Mouse (Mus musculus) lung, postnatal 0 days (tissue): Measurements from ENCODE around the gene Hist1h4d. TPM values are rescaled to one million over a fixed set of nuclear protein-coding genes. Genes with fewer than 3 reads are reported as not detected.
"Not testable (repeated sequence)": the region's sequence is repeated elsewhere in the genome, so short reads cannot be mapped to it uniquely, and the experiment has no call there.

Experiments used
- ATAC-seq: fragments of 200-750 bp; cut with Nextera tagmentation; 2 replicates; pipeline ENCODE4 v1.8.0; 2017; ENCODE audit warnings: moderate library complexity
- DNase-seq: peaks from one replicate; pipeline ENCODE4 v3.0.0-alpha.2; 2016; ENCODE audit warnings: low spot score
- H3K27ac ChIP-seq: fragments of 300-500 bp; sonication (generic); 2 replicates; pipeline ENCODE4 v1.5.1; 2014; ENCODE audit warnings: antibody characterized with exemption, mild to moderate bottlenecking, low read length, mixed read lengths
- H3K27me3 ChIP-seq: fragments of 300-500 bp; sonication (generic); replicated peaks from 2 replicates; pipeline ENCODE4 v1.6.1; 2014; ENCODE audit warnings: low read length, mixed read lengths; ENCODE audit not compliant: insufficient read depth
- H3K36me3 ChIP-seq: fragments of 300-500 bp; sonication (generic); 2 replicates; pipeline ENCODE4 v1.6.1; 2014; ENCODE audit warnings: low read length, mixed read lengths; ENCODE audit not compliant: insufficient read depth
- H3K4me1 ChIP-seq: fragments of 300-500 bp; sonication (generic); 2 replicates; pipeline ENCODE4 v1.6.1; 2014; ENCODE audit warnings: antibody characterized with exemption, low read depth, low read length, mixed read lengths; ENCODE audit not compliant: insufficient read depth
- H3K4me2 ChIP-seq: fragments of 300-500 bp; sonication (generic); replicated peaks from 2 replicates; pipeline ENCODE4 v1.6.1; 2014; ENCODE audit warnings: low read depth, mild to moderate bottlenecking, low read length, moderate library complexity, mixed read lengths
- H3K4me3 ChIP-seq: fragments of 300-500 bp; sonication (generic); 2 replicates; pipeline ENCODE4 v1.5.1; 2014; ENCODE audit warnings: low read depth, low read length
- H3K9ac ChIP-seq: fragments of 300-500 bp; sonication (generic); replicated peaks from 2 replicates; pipeline ENCODE4 v1.6.1; 2014; ENCODE audit warnings: low read depth, mild to moderate bottlenecking
- H3K9me3 ChIP-seq: fragments of 300-500 bp; sonication (generic); 2 replicates; pipeline ENCODE4 v1.6.1; 2016; ENCODE audit warnings: low read length, mixed read lengths
- CTCF ChIP-seq: IDR thresholded peaks from 2 replicates; pipeline ENCODE4 v1.5.1; 2016; ENCODE audit warnings: antibody characterized with exemption, mild to moderate bottlenecking
- EP300 ChIP-seq: IDR thresholded peaks from 2 replicates; pipeline ENCODE4 v1.6.1; 2016; ENCODE audit warnings: antibody characterized with exemption, mild to moderate bottlenecking, control low read depth
- WGBS: fragments of 180-500 bp; shearing (Covaris S2); extraction: QIAGEN DNeasy Blood & Tissue Kit; methylation state at CpG from one replicate; pipeline ENCODE4 v1.1.7; 2014; 5-methylcytosine and 5-hydroxymethylcytosine counted together
- microRNA-seq: library from miRNA; unstranded; fragments of <30 nt; microRNA quantifications from one replicate; pipeline ENCODE4, GENCODE M21; 2016
- polyA plus RNA-seq: library from polyadenylated mRNA; unstranded; fragments of >200 nt; fragmentation: Nextera tagmentation; extraction: Ambion mirVana; gene quantifications from 2 replicates; pipeline ENCODE4 v1.2.1, GENCODE M21; 2015

The Hist1h4d gene
- polyA plus RNA-seq, 1 experiment from 2014 or later: 31.4 TPM

GRCm38 (mm10) chr13:23620733-23621531 lies 39.5 kb downstream of the Hist1h4d start, which contains the start of gene Hist1h2be:
Hist1h2be (minus strand) TSS chr13:23621124.
- peak within 1 kb of the TSS; percentile 89 for H3K27ac ChIP-seq
- H3K4me2 ChIP-seq: peak within 1 kb of the TSS; percentile 94
- peaks cover 4% of the 10 kb centered on the region; the same call in 1 of the 2 replicates for H3K4me1 ChIP-seq
- ATAC-seq (peak; percentile 84), DNase-seq (peak; percentile 98)
- under 1% methylated on average over 27 of the region's 27 CpGs for WGBS
- H3K27me3 ChIP-seq: no peaks in the 10 kb centered on the region
- peak within 1 kb of the TSS; percentile 92 for H3K9ac ChIP-seq
- H3K4me3 ChIP-seq: peak within 1 kb of the TSS; percentile 69
- no peaks in the 10 kb centered on the region for H3K36me3 ChIP-seq
- no peaks in the 10 kb centered on the region for H3K9me3 ChIP-seq
- TF ChIP-seq EP300 (peak; percentile 26; the same call in 1 of the 2 replicates), CTCF (no peak)

- Histone ChIP-seq H3K27me3 (no peaks in the 10 kb centered on the region), H3K36me3 (no peaks in the 10 kb centered on the region), H3K9ac (peak overlapping the region; percentile 92), H3K4me2 (peak overlapping the region; percentile 94), H3K27ac (peak overlapping the region; percentile 89), H3K4me3 (peak overlapping the region; percentile 69), H3K9me3 (no peaks in the 10 kb centered on the region), H3K4me1 (peaks cover 4% of the 10 kb centered on the region; the same call in 1 of the 2 replicates)
- TF ChIP-seq CTCF (no peak), EP300 (peak; percentile 63)
- WGBS: under 1% methylated on average over 18 of the region's 18 CpGs
- peak; percentile 81 for ATAC-seq
- peak; percentile 94 for DNase-seq
Observed at GRCm38 (mm10) chr13:23621532-23622174, 40.3 kb downstream of the Hist1h4d start.

GRCm38 (mm10) chr13:23622175-23622671 lies 40.8 kb downstream of the Hist1h4d start, which contains the start of gene Hist1h1e:
Hist1h1e (minus strand) TSS chr13:23622558.
- H3K4me1 ChIP-seq, H3K9me3 ChIP-seq, H3K36me3 ChIP-seq, H3K27me3 ChIP-seq: not testable (repeated sequence)
- Histone ChIP-seq H3K4me3 (peak within 1 kb of the TSS; percentile 69), H3K4me2 (peak within 1 kb of the TSS; percentile 94), H3K9ac (peak within 1 kb of the TSS; percentile 92), H3K27ac (peak within 1 kb of the TSS; percentile 89)
- DNase-seq (peak; percentile 97), ATAC-seq (peak; percentile 89)
- WGBS: under 1% methylated on average over 45 of the region's 53 CpGs

- Histone ChIP-seq H3K9ac (peak overlapping the region; percentile 44; the same call in 1 of the 2 replicates), H3K4me3 (peak overlapping the region; percentile 69), H3K27ac (peak overlapping the region; percentile 89), H3K9me3 (no peaks in the 10 kb centered on the region), H3K36me3 (no peaks in the 10 kb centered on the region), H3K27me3 (no peaks in the 10 kb centered on the region), H3K4me2 (peak overlapping the region; percentile 94), H3K4me1 (peaks cover 4% of the 10 kb centered on the region; the same call in 1 of the 2 replicates)
- TF ChIP-seq CTCF (no peak), EP300 (peak; percentile 20; the same call in 1 of the 2 replicates)
- DNase-seq (peak; percentile 44), ATAC-seq (no peak)
- 22% methylated on average over 7 of the region's 7 CpGs for WGBS
Observed at GRCm38 (mm10) chr13:23622861-23623450, 41.6 kb downstream of the Hist1h4d start.

GRCm38 (mm10) chr13:23630653-23631052 lies 49.3 kb downstream of the Hist1h4d start:
- Histone ChIP-seq H3K9me3 (no peaks in the 10 kb centered on the region), H3K27ac (no peak overlapping the region), H3K4me2 (no peak overlapping the region), H3K27me3 (no peaks in the 10 kb centered on the region), H3K9ac (no peak overlapping the region), H3K36me3 (no peaks in the 10 kb centered on the region), H3K4me1 (no peaks in the 10 kb centered on the region), H3K4me3 (no peak overlapping the region)
- peak; percentile 57 for DNase-seq
- TF ChIP-seq EP300 (no peak), CTCF (peak; percentile 76)
- WGBS: 23% methylated on average over 1 of the region's 1 CpGs
- ATAC-seq: no peak

Small RNA genes within 50 kb of the gene (microRNA-seq; reads per million reads assigned to microRNA genes)
- gene Gm44297 (not detected), gene Gm44359 (not detected), gene Gm44394 (not detected)

Other genes starting within 250 kb of the Hist1h4d start
- gene Zfp322a, start 212.4 kb upstream of the Hist1h4d start, polyA plus RNA-seq: 27.1 and 30.9 TPM in 2 replicates
- 8.4 and 8.7 TPM in 2 replicates for gene Abt1, start 157.7 kb upstream of the Hist1h4d start, polyA plus RNA-seq
- 0.14 and 0.21 TPM in 2 replicates for gene Btn1a1, start 115.7 kb upstream of the Hist1h4d start, polyA plus RNA-seq
- gene Btn2a2, start 92.7 kb upstream of the Hist1h4d start, polyA plus RNA-seq: 0.06 and 0.07 TPM in 2 replicates
- 5.5 and 7.0 TPM in 2 replicates for gene Hist1h4h, start 50.5 kb upstream of the Hist1h4d start, polyA plus RNA-seq
- gene Hist1h2af, start 47.7 kb upstream of the Hist1h4d start, polyA plus RNA-seq: 1.3 and 1.7 TPM in 2 replicates
- gene Hist1h3g, start 46.2 kb upstream of the Hist1h4d start, polyA plus RNA-seq: 0.30 and 0.80 TPM in 2 replicates
- 0.12 TPM in 1 of 2 replicates, not detected in the other for gene Hist1h2bh, start 38.2 kb upstream of the Hist1h4d start, polyA plus RNA-seq
- gene Hist1h3f, start 37.5 kb upstream of the Hist1h4d start, polyA plus RNA-seq: 0.32 and 0.33 TPM in 2 replicates
- gene Hist1h4f, start 29.9 kb upstream of the Hist1h4d start, polyA plus RNA-seq: 0.55 TPM in 1 of 2 replicates, not detected in the other
- 0.11 TPM in 2 replicates for gene Hist1h1d, start 28.3 kb upstream of the Hist1h4d start, polyA plus RNA-seq
- gene Hist1h3e, start 19.2 kb upstream of the Hist1h4d start, polyA plus RNA-seq: 1.6 and 1.7 TPM in 2 replicates
- gene Hist1h2ae, start 10.4 kb upstream of the Hist1h4d start, polyA plus RNA-seq: 7.1 and 7.9 TPM in 2 replicates
- 1.3 and 1.9 TPM in 2 replicates for gene Hist1h2bg, start 10.2 kb upstream of the Hist1h4d start, polyA plus RNA-seq
- 0.48 and 0.87 TPM in 2 replicates for gene Hist1h2bf, start 7.4 kb upstream of the Hist1h4d start, polyA plus RNA-seq
- 0.49 and 0.57 TPM in 2 replicates for gene Hist1h2ad, start 7.2 kb upstream of the Hist1h4d start, polyA plus RNA-seq
- 0.62 and 1.3 TPM in 2 replicates for gene Hist1h3d, start 5.8 kb upstream of the Hist1h4d start, polyA plus RNA-seq
- gene Hist1h2be, start 39.5 kb downstream of the Hist1h4d start, polyA plus RNA-seq: 0.44 and 0.86 TPM in 2 replicates
- gene Hist1h1e, start 41.0 kb downstream of the Hist1h4d start, polyA plus RNA-seq: 7.8 and 9.9 TPM in 2 replicates
- gene Hist1h2ac, start 102.3 kb downstream of the Hist1h4d start, polyA plus RNA-seq: 0.32 and 0.54 TPM in 2 replicates
- gene Hist1h2bc, start 102.6 kb downstream of the Hist1h4d start, polyA plus RNA-seq: 67.5 and 69.5 TPM in 2 replicates
- gene Hist1h1t, start 114.2 kb downstream of the Hist1h4d start, polyA plus RNA-seq: 0.13 TPM in 1 of 2 replicates, not detected in the other
- 3.7 and 3.9 TPM in 2 replicates for gene Hist1h4c, start 116.9 kb downstream of the Hist1h4d start, polyA plus RNA-seq
- 25.3 and 26.3 TPM in 2 replicates for gene Hfe, start 129.3 kb downstream of the Hist1h4d start, polyA plus RNA-seq
- 38.9 and 43.3 TPM in 2 replicates for gene Hist1h1c, start 157.2 kb downstream of the Hist1h4d start, polyA plus RNA-seq
- gene Hist1h3c, start 164.0 kb downstream of the Hist1h4d start, polyA plus RNA-seq: 0.27 TPM in 1 of 2 replicates, not detected in the other
- 0.99 TPM in 1 of 2 replicates, not detected in the other for gene Hist1h2bb, start 165.1 kb downstream of the Hist1h4d start, polyA plus RNA-seq
- 5.3 and 6.1 TPM in 2 replicates for gene Hist1h2ab, start 169.5 kb downstream of the Hist1h4d start, polyA plus RNA-seq
- 2.6 and 3.0 TPM in 2 replicates for gene Hist1h3b, start 170.7 kb downstream of the Hist1h4d start, polyA plus RNA-seq
- gene Hist1h4b, start 175.4 kb downstream of the Hist1h4d start, polyA plus RNA-seq: 0.57 and 0.73 TPM in 2 replicates
- 0.26 and 0.38 TPM in 2 replicates for gene Hist1h4a, start 179.6 kb downstream of the Hist1h4d start, polyA plus RNA-seq
- gene Hist1h3a, start 180.8 kb downstream of the Hist1h4d start, polyA plus RNA-seq: 1.4 and 1.7 TPM in 2 replicates
- gene Hist1h1a, start 182.1 kb downstream of the Hist1h4d start, polyA plus RNA-seq: 0.33 and 0.64 TPM in 2 replicates
- gene Trim38, start 188.3 kb downstream of the Hist1h4d start, polyA plus RNA-seq: not detected in 2 replicates
- 1.4 and 3.4 TPM in 2 replicates for gene Slc17a2, start 225.4 kb downstream of the Hist1h4d start, polyA plus RNA-seq